Mouse (Mus musculus): ENCODE results near the gene Atmin.

- TF ChIP-seq POLR2A (IDR thresholded peaks at IDR 0.05; ENCODE audit: borderline replicate concordance, extremely low read depth, insufficient read depth, insufficient read length, poor library complexity, severe bottlenecking) (no peak), CTCF (IDR thresholded peaks at IDR 0.05; ENCODE audit: borderline replicate concordance, extremely low read depth, insufficient read depth, insufficient read length) (no peak)
Measured at GRCm38 (mm10) chr8:116954415-116954814, 11.2 kb downstream of the Atmin start.
